Mouse (Mus musculus): ENCODE measurements around the gene Thumpd3.

Thumpd3 gene

GRCm38 (mm10) chr6:113079492-113079891 is 33.5 kb downstream of the Thumpd3 start:
- peak; percentile 96 for DNase-seq

- peak; percentile 88 for DNase-seq
These were observed 36.2 kb downstream of the Thumpd3 start for GRCm38 (mm10) chr6:113082229-113082628.

DNA sequence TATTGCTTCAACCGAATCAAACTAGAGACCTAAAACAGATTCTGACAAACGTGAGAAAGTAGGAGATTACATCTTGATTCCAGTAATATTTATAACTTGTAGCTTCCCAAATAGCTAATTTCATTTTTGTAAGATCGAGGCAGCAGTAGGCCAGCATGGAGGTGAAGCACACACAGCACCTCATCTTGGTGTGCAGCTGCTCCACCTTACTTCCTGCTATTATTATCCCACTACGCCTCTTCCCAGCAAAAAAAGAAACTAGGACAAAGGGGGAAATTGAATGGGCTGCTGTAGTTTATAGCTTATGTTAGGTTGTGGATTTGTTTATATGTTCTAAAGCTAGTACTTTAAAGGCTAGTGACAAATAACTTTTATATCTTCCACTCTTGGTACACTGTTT is 38.6 kb downstream of the Thumpd3 start:
- peak; percentile 85 for DNase-seq

- DNase-seq = no peak
These were observed 47.2 kb downstream of the Thumpd3 start for GRCm38 (mm10) chr6:113093206-113093605.

- DNase-seq = no peak
These were observed 49.5 kb downstream of the Thumpd3 start for GRCm38 (mm10) chr6:113095547-113095946.

DNA sequence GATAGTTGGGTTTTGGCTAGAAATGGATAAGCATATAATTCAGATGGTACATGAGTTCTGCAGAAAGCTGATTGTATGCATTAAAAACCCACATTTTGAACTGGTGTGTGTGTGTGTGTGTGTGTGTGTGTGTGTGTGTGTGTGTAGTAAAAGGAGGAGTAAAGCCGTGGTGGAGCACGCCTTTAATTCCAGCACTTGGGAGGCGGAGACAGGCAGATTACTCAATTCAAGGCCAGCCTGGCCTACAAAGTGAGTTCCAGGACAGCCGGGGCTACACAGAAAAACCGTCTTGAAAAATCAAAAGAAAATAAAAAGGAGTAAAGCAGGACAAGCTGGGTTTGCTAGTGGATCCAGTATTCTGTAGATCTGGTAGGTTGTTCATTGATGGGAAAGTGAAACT is 51.6 kb downstream of the Thumpd3 start:
- DNase-seq = peak; percentile 91

GRCm38 (mm10) chr6:113099640-113100289 is 53.7 kb downstream of the Thumpd3 start:
- peak; percentile 99 for DNase-seq

- DNase-seq = no peak
These were observed 56.5 kb downstream of the Thumpd3 start for GRCm38 (mm10) chr6:113102541-113102940.

DNA sequence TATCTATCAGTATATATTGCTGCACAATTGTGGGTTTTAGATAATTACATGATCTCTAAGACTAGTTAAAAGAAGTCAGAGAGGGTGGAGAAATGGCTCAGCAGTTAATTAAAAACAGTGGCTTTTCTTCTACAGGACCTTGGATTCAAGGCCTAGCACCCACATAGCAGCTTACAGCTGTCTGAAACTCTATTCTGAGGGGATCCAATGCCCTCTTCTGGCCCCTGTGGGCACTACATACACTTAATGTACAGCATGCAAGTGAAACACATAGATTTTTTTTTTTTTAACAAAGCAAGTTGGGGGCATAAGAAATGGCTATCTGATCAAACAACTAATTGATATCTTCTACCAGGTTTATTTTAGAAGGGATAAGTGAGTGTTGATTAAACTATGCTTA is 57.7 kb downstream of the Thumpd3 start:
- DNase-seq = no peak

- no peak for DNase-seq
These were observed 63.4 kb downstream of the Thumpd3 start for GRCm38 (mm10) chr6:113109378-113109777.

- no peak for DNase-seq
These were observed 63.9 kb downstream of the Thumpd3 start for GRCm38 (mm10) chr6:113109956-113110355.
